Mouse (Mus musculus) intestine, postnatal 0 days (tissue): Measurements from ENCODE around the gene Vasn. TPM values are rescaled to one million over a fixed set of nuclear protein-coding genes. Genes with fewer than 3 reads are reported as not detected.

Source experiments
- ATAC-seq: fragments of 200-750 bp; cut with Nextera tagmentation; 2 replicates; pipeline ENCODE4 v1.8.0; 2017; ENCODE audit warnings: mild to moderate bottlenecking, moderate TSS enrichment, moderate library complexity
- H3K27ac ChIP-seq: fragments of 300-500 bp; sonication (generic); 2 replicates; pipeline ENCODE4 v1.5.1; 2014; ENCODE audit warnings: mild to moderate bottlenecking, low read depth, low read length, moderate library complexity
- H3K27me3 ChIP-seq: fragments of 300-500 bp; sonication (generic); replicated peaks from 2 replicates; pipeline ENCODE4 v1.6.1; 2014; ENCODE audit warnings: low read length, mixed read lengths; ENCODE audit not compliant: control insufficient read depth, insufficient read depth
- H3K36me3 ChIP-seq: fragments of 300-500 bp; sonication (generic); 2 replicates; pipeline ENCODE4 v1.6.1; 2014; ENCODE audit warnings: mild to moderate bottlenecking, moderate library complexity; ENCODE audit not compliant: control insufficient read depth, insufficient read depth
- H3K4me1 ChIP-seq: fragments of 300-500 bp; sonication (generic); replicated peaks from 2 replicates; pipeline ENCODE4 v1.6.1; 2014; ENCODE audit warnings: antibody characterized with exemption, low read length, mixed read lengths; ENCODE audit not compliant: control insufficient read depth, insufficient read depth
- H3K4me2 ChIP-seq: fragments of 300-500 bp; sonication (generic); replicated peaks from 2 replicates; pipeline ENCODE4 v1.6.1; 2014; ENCODE audit warnings: low read depth, mild to moderate bottlenecking, moderate library complexity
- H3K4me3 ChIP-seq: fragments of 300-500 bp; sonication (generic); 2 replicates; pipeline ENCODE4 v1.5.1; 2014; ENCODE audit warnings: low read depth, low read length
- H3K9ac ChIP-seq: fragments of 300-500 bp; sonication (generic); 2 replicates; pipeline ENCODE4 v1.6.1; 2014; ENCODE audit warnings: mild to moderate bottlenecking, low read depth, low read length
- H3K9me3 ChIP-seq: fragments of 300-500 bp; sonication (generic); 2 replicates; pipeline ENCODE4 v1.6.1; 2016; ENCODE audit warnings: mixed run types; ENCODE audit not compliant: control insufficient read depth
- CTCF ChIP-seq: sonication (generic); IDR thresholded peaks from 2 replicates; pipeline ENCODE4 v1.5.1; 2016; ENCODE audit warnings: low read depth, mild to moderate bottlenecking, control low read depth, antibody characterized with exemption, moderate library complexity
- WGBS: fragments of 180-500 bp; shearing (Covaris S2); extraction: QIAGEN DNeasy Blood & Tissue Kit; methylation state at CpG from one replicate; pipeline ENCODE4 v1.1.7; 2014; 5-methylcytosine and 5-hydroxymethylcytosine counted together
- polyA plus RNA-seq: library from polyadenylated mRNA; unstranded; fragments of >200 nt; fragmentation: Nextera tagmentation; extraction: Ambion mirVana; gene quantifications from 2 replicates; pipeline ENCODE4 v1.2.1, GENCODE M21; 2015

Gene Vasn
- polyA plus RNA-seq, 1 experiment from 2014 or later = 5.0 TPM

DNA sequence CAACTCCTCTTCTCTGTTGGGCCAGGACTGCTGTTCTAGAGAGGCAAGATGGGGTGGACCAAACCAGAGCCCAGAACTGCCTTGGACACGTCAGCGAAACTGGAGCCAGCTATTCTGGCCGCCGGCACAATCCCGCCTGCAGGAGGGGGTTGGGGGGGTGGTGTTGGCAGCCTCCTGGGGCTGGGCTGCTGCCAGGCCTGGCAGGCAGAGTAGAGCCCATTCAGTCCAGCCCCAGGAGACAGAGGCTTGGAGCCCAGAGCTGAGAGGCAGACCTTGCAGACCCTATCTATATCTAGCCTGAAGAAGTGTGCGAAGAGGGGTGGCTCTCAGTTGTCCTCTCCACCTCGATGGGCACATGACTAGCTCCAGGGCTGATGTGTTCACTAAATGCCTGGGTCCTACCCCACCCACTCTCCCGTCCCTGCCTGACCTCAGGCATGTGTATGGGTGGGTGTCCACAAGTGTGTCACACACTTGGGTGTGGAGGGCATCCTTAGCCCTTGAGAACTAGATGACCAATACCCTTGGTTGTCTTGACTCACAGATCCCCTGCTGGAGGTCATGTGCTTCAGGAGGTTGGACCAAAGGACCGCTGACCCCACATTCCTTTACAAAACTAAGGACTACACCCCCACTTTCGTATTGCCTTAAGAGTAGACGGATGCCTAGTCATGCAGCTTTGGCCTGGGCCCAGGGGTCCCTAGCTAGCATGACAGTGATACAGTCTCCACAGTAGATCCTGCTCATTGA is 4.1 kb downstream of the Vasn start:
- no peaks in the 10 kb centered on the region for H3K9me3 ChIP-seq
- 58% methylated on average over 11 of the region's 11 CpGs for WGBS
- peaks cover 19% of the 10 kb centered on the region; the same call in 1 of the 2 replicates for H3K4me1 ChIP-seq
- H3K27me3 ChIP-seq = no peaks in the 10 kb centered on the region
- no peak overlapping the region for H3K9ac ChIP-seq
- 0 out of 2 replicates have a peak, but pooled peaks have one; percentile 3 for TF ChIP-seq CTCF
- H3K4me3 ChIP-seq = no peak overlapping the region
- no peak overlapping the region; the same call in 1 of the 2 replicates for H3K4me2 ChIP-seq
- no peak for ATAC-seq
- H3K27ac ChIP-seq = peak overlapping the region; percentile 36; the same call in 1 of the 2 replicates
- peaks cover 40% of the 10 kb centered on the region for H3K36me3 ChIP-seq

DNA sequence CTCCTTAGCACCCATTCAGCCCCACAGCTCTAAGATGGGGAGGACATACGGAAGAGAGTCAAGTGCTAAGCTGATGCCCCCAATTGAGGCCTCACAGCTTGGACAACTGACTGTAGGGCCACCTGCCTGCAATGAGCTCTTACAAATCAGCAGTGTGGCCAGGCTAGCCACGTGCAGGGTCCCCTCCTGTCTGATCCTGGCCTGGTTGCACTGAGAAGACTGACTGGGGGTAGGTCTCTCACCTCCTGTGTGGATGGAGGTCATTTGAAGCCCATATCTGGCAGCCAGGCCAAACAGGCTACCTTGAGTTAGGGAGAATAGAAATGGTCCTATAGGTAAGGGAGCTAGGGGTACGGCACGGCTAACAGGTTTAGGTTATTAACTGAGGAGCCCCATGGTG is 6.1 kb downstream of the Vasn start:
- no peak overlapping the region for H3K27ac ChIP-seq
- no peak overlapping the region for H3K4me2 ChIP-seq
- peaks cover 59% of the 10 kb centered on the region for H3K36me3 ChIP-seq
- no peak overlapping the region for H3K9ac ChIP-seq
- H3K4me3 ChIP-seq = no peak overlapping the region
- WGBS = 72% methylated on average over 4 of the region's 4 CpGs
- no peaks in the 10 kb centered on the region for H3K27me3 ChIP-seq
- H3K9me3 ChIP-seq = no peaks in the 10 kb centered on the region
- ATAC-seq = no peak
- H3K4me1 ChIP-seq = peaks cover 13% of the 10 kb centered on the region; the same call in 1 of the 2 replicates
- no peak for TF ChIP-seq CTCF

DNA sequence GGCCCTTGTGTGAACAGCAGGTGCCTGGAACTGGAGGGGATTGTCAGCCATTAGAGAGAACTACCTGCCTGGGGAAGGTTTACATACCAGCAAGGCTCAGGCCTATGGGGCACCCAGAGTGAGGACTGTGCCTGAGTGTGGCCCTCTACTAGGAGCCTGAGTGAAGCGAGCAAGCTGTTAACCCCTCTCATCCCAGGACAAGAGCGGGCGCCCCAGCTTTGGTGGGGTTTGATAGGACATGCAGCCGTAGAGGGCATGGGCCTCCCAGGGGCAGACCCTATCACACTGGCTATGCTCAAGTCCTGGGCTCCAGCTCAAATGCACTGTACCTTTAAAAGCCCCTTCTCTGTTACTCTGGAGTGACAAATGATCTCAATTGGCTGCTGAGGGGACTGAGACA is 7.1 kb downstream of the Vasn start:
- H3K4me3 ChIP-seq = no peak overlapping the region
- 86% methylated on average over 4 of the region's 4 CpGs for WGBS
- H3K9ac ChIP-seq = no peak overlapping the region
- H3K36me3 ChIP-seq = peaks cover 69% of the 10 kb centered on the region
- no peak for TF ChIP-seq CTCF
- peaks cover 9% of the 10 kb centered on the region; the same call in 1 of the 2 replicates for H3K4me1 ChIP-seq
- H3K4me2 ChIP-seq = no peak overlapping the region
- ATAC-seq = no peak
- no peaks in the 10 kb centered on the region for H3K27me3 ChIP-seq
- no peaks in the 10 kb centered on the region for H3K9me3 ChIP-seq
- H3K27ac ChIP-seq = no peak overlapping the region

DNA sequence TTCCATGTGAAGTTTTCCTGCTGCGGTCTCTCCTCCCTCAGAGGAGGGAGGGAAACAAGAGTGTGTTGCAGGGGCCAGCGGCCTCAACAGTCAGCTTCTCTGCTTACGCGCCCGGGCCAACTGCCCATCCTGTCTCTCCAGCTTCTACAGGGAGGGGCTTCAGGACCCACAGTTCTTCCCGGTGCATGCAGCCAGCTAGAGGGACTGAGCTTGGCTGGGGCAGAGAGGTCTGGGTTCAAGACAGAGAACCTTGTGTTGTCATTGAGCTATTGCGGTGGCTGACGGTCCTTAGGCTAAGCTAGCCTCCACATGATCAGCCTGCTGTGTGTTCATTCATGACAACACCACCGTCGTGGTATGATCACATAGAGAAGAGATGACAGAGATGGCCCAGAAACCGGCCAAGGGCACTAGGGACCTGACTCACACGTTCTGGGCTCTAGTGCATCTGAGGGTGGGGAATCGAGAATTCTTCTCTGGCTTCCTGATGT is 8.0 kb downstream of the Vasn start:
- Histone ChIP-seq H3K36me3 (peaks cover 77% of the 10 kb centered on the region), H3K4me1 (peaks cover 7% of the 10 kb centered on the region; the same call in 1 of the 2 replicates), H3K4me3 (no peak overlapping the region), H3K4me2 (no peak overlapping the region), H3K9me3 (no peaks in the 10 kb centered on the region), H3K27me3 (no peaks in the 10 kb centered on the region), H3K27ac (no peak overlapping the region), H3K9ac (no peak overlapping the region)
- ATAC-seq = no peak
- TF ChIP-seq CTCF = no peak
- WGBS = 71% methylated on average over 13 of the region's 13 CpGs

DNA sequence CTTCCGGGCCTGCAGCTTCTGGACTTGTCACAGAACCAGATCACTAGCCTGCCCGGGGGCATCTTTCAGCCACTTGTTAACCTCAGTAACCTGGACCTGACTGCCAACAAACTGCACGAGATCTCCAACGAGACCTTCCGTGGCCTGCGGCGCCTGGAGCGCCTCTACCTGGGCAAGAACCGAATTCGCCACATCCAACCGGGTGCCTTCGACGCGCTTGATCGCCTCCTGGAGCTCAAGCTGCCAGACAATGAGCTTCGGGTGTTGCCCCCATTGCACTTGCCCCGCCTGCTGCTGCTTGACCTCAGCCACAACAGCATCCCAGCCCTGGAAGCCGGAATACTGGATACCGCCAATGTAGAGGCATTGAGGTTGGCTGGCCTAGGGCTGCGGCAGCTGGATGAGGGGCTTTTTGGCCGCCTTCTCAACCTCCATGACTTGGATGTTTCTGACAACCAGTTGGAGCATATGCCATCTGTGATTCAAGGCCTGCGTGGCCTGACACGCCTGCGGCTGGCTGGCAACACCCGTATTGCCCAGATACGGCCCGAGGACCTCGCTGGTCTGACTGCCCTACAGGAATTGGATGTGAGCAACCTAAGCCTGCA is 8.8 kb downstream of the Vasn start:
- no peak overlapping the region for H3K27ac ChIP-seq
- H3K4me1 ChIP-seq = peaks cover 3% of the 10 kb centered on the region; the same call in 1 of the 2 replicates
- no peaks in the 10 kb centered on the region for H3K9me3 ChIP-seq
- H3K36me3 ChIP-seq = peaks cover 82% of the 10 kb centered on the region
- H3K27me3 ChIP-seq = no peaks in the 10 kb centered on the region
- WGBS = 89% methylated on average over 28 of the region's 28 CpGs
- H3K9ac ChIP-seq = no peak overlapping the region
- ATAC-seq = no peak
- no peak overlapping the region for H3K4me2 ChIP-seq
- no peak overlapping the region for H3K4me3 ChIP-seq
- TF ChIP-seq CTCF = no peak

DNA sequence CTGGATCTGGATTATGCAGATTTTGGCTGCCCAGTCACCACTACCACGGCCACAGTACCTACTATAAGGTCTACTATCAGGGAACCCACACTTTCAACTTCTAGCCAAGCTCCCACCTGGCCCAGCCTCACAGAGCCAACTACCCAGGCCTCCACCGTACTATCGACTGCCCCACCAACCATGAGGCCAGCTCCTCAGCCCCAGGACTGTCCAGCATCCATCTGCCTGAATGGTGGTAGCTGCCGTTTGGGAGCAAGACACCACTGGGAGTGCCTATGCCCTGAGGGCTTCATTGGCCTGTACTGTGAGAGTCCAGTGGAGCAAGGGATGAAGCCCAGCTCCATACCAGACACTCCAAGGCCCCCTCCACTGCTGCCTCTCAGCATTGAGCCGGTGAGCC is 9.5 kb downstream of the Vasn start:
- ATAC-seq = no peak

More for the DNA sequence above, 9.5 kb downstream of the Vasn start:
- Histone ChIP-seq H3K4me3 (no peak overlapping the region), H3K4me2 (no peak overlapping the region), H3K9ac (no peak overlapping the region), H3K4me1 (no peaks in the 10 kb centered on the region; the same call in 1 of the 2 replicates), H3K9me3 (no peaks in the 10 kb centered on the region), H3K27me3 (no peaks in the 10 kb centered on the region), H3K27ac (no peak overlapping the region), H3K36me3 (peaks cover 79% of the 10 kb centered on the region)
- WGBS = 84% methylated on average over 5 of the region's 5 CpGs
- TF ChIP-seq CTCF = no peak
